Mouse (Mus musculus): ENCODE data around the gene Gnas.
"Not testable (repeated sequence)": the region's sequence is repeated elsewhere in the genome, so short reads cannot be mapped to it uniquely, and the experiment has no call there.

Gene Gnas

DNA sequence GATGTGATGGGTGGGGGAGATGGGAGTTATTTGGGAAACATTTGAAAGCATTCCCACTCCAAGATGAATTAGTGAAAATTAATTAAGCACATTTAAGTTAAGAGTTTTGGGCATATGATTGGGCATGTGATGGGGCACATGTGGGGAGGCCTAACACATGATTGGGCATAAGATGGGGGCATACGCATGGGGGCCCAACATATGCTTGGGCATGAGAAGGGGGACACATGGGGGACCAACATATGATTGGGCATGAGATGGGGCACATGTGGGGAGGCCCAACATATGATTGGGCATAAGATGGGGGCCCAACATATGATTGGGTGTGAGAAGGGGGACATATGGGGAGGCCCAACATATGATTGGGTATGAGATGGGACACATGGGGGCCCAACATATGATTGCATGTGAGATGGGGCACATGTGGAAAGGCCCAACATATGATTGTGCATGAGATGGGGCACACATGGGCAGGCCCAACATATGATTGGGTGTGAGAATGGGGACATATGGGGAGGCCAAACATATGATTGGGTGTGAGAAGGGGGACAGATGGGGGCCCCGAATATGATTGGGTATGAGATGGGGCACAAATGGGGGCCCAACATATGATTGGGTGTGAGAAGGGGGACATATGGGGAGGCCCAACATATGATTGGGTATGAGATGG is 63.0 kb downstream of the Gnas start:
- not testable (repeated sequence) for DNase-seq (ENCODE audit: low spot score in 2 of 2)

DNA sequence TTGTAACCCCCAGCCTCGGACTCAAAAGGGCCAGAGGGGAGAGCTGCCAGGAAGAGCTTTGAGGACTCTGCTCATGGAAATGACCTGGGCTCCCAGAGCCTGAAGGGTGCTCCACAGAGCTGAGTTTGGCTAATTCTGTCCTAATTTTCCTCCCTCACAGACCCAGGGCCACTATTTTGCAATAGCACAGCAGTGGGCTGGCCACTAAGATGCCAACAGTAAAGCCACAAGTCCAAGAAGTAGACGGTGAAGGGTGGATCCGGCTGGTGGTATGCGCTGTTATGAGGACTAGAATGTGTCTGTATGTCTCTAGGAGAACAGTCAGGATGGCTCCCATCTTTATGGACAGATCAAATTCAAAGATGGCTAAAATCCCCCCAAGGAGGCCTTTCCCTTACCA is 74.4 kb downstream of the Gnas start:
- no peak for DNase-seq (ENCODE audit: low spot score in 2 of 2)

DNA sequence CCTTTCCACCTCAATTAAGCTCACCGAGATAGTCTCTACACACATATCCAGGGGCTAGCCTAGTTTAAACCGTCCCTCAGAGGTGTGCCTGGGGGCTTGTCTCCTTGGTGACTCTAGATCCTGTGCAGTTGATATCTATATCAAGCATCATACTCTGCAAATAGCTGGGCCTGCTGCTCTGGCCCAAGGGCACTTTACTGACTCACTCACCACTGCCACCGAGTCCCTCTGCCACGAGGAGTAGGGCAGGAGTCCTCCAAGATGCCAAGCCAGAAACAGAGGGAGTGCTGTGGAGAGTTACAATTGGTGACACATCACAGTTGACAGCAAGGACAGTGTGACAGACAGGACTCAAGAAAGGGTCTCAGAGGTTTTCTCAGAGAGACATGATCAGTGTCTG is 75.5 kb downstream of the Gnas start:
- no peak for DNase-seq (ENCODE audit: low spot score in 2 of 2)

DNA sequence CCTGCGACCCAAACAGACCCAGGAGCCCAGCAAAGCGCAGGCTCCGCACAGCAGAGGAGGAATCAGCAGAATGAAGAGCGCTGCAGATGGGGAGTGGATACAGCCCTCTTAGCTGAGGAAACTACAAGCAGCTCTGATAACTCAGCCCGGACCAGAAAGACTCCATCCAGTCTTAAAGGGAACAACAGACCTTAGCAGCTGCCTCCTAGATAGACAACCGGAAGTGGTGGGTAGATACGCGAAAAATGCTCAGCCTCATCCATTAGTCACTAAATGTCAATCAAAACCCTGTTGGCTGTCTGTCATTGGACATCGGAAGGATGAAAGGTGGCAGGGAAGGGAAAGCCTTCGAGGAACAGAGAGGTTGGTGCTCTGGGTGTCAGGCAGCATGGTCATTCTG is 82.5 kb downstream of the Gnas start:
- no peak for DNase-seq (ENCODE audit: low spot score in 2 of 2)

DNA sequence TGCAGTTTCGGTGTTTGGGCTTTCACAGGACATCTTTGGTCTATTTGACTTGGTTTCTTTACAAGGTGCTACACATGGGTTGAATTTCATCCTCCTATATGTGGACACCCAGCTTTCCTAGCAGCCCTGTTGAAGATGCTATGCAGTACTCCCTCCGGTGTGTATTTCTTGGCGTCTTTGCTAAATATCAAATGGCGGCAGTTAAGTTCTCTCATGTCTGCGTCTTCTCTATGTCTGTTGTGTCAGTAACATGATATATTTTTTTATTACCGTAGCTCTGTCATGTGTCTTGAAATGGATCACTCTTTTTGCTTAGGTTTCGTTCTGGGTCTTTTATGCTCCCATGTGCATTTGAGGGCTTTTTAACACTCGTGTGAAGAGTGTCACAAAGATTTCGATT is 96.9 kb downstream of the Gnas start:
- DNase-seq (ENCODE audit: low spot score in 2 of 2): no peak

DNA sequence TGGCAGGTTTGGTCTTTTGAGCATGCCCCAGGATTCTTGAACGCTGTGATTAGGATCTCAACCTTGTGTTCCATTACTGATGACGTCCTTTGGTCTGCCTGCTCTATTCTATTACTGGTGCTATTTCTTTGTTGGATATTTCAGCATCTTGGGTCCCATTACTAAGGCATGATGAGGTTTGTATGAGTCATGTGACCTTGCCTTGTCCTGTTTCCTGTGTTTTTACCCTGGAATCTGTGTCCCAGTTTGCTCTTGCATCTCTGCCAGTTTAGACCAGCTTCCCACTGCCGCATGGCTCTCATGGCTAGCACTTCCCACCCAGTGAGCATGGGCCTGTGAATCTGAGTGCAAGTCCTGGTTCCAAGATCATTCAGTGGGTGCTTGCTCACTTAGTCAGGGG is 107.8 kb downstream of the Gnas start:
- no peak for DNase-seq (ENCODE audit: low spot score in 2 of 2)

DNA sequence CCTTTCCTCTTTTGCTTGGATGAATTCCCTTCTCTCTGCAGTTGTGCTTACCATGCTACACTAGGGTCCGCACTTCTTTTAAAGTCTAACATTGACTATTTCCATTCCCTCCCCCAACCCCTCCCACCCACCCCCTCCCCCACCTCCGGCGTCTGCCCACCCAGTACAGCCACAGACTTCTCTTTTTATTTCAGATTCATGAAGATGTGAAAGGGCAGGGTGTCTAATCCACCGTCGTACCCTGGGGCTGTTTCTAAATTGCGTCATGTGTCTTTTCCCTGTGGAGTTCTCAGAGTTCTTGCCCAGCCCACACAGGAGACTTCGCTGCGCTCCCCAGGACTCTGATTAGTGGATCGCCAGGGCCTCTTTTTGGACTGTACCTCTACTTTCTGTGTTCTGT is 108.4 kb downstream of the Gnas start:
- no peak for DNase-seq (ENCODE audit: low spot score in 2 of 2)

DNA sequence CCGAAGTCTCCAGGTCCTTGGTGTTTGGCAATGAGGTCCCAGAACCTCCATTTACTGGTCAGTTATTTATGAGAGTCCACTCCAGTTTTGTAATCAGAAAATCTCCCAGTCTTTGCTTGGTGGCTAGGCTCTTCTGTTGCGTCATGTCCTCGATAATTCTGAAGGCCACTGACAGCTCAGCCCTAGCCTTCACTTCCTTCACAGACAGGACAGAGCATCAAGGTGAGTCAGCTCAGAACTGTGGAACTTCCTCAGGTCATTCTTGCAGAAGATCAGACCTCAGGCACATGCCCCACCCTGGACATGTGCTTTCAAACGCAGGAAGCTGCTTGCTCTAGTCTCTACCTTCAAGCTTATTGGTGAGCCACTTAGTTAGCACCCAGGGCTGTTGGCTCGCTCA is 109.3 kb downstream of the Gnas start:
- DNase-seq (ENCODE audit: low spot score in 2 of 2): no peak
